Mouse (Mus musculus) forebrain, embryonic 10.5 days (tissue): Measurements from ENCODE around the gene Hs3st3a1. TPM values are rescaled to one million over a fixed set of nuclear protein-coding genes. Genes with fewer than 3 reads are reported as not detected.

Experiments
- DNase-seq: peaks from one replicate; pipeline ENCODE4 v3.0.0-alpha.2; 2017; ENCODE audit warnings: low spot score; ENCODE audit errors: extremely low spot score
- H3K27ac ChIP-seq: fragments of 300-500 bp; sonication (generic); 2 replicates; pipeline ENCODE4 v1.5.1; 2016; ENCODE audit warnings: mild to moderate bottlenecking
- H3K27me3 ChIP-seq: fragments of 300-500 bp; sonication (generic); 2 replicates; pipeline ENCODE4 v1.6.1; 2016; ENCODE audit warnings: mild to moderate bottlenecking; ENCODE audit not compliant: poor library complexity, severe bottlenecking
- H3K36me3 ChIP-seq: fragments of 300-500 bp; sonication (generic); replicated peaks from 2 replicates; pipeline ENCODE4 v1.6.1; 2016; ENCODE audit warnings: mild to moderate bottlenecking, moderate library complexity
- H3K4me1 ChIP-seq: fragments of 300-500 bp; sonication (generic); 2 replicates; pipeline ENCODE4 v1.6.1; 2016
- H3K4me3 ChIP-seq: fragments of 300-500 bp; sonication (generic); 2 replicates; pipeline ENCODE4 v1.5.1; 2016; ENCODE audit warnings: mild to moderate bottlenecking, moderate library complexity
- H3K9me3 ChIP-seq: fragments of 300-500 bp; sonication (generic); 2 replicates; pipeline ENCODE4 v1.6.1; 2016; ENCODE audit warnings: mild to moderate bottlenecking, moderate library complexity
- WGBS: fragments of 180-500 bp; shearing (Covaris S2); methylation state at CpG from one replicate; pipeline ENCODE4 v1.1.7; 2016; 5-methylcytosine and 5-hydroxymethylcytosine counted together
- polyA plus RNA-seq: library from polyadenylated mRNA; unstranded; fragments of >200 nt; fragmentation: Nextera tagmentation; extraction: Ambion mirVana; gene quantifications from 2 replicates; pipeline ENCODE4 v1.2.1, GENCODE M21; 2016

Gene Hs3st3a1
- polyA plus RNA-seq, 1 experiment from 2014 or later, result 0.72 TPM

- WGBS, result 90% methylated on average over 5 of the region's 5 CpGs
- H3K36me3 ChIP-seq, result no peaks in the 10 kb centered on the region
- H3K27ac ChIP-seq, result no peak overlapping the region
- H3K4me1 ChIP-seq, result peaks cover 12% of the 10 kb centered on the region
- no peaks in the 10 kb centered on the region for H3K9me3 ChIP-seq
- peaks cover 6% of the 10 kb centered on the region; the same call in 1 of the 2 replicates for H3K27me3 ChIP-seq
- no peak overlapping the region for H3K4me3 ChIP-seq
- no peak for DNase-seq
These were observed 65.5 kb downstream of the Hs3st3a1 start for GRCm38 (mm10) chr11:64500536-64501112.

GRCm38 (mm10) chr11:64503040-64503439, 67.9 kb downstream of the Hs3st3a1 start:
- DNase-seq, result no peak
- Histone ChIP-seq H3K4me3 (no peak overlapping the region), H3K27ac (no peak overlapping the region), H3K27me3 (no peaks in the 10 kb centered on the region), H3K36me3 (no peaks in the 10 kb centered on the region), H3K9me3 (no peaks in the 10 kb centered on the region), H3K4me1 (no peaks in the 10 kb centered on the region)
- 89% methylated on average over 3 of the region's 3 CpGs for WGBS

GRCm38 (mm10) chr11:64505924-64506323, 70.8 kb downstream of the Hs3st3a1 start:
- no peaks in the 10 kb centered on the region for H3K27me3 ChIP-seq
- H3K27ac ChIP-seq, result no peak overlapping the region
- 84% methylated on average over 1 of the region's 1 CpGs for WGBS
- no peak for DNase-seq
- H3K36me3 ChIP-seq, result no peaks in the 10 kb centered on the region
- no peak overlapping the region for H3K4me3 ChIP-seq
- H3K4me1 ChIP-seq, result no peaks in the 10 kb centered on the region
- no peaks in the 10 kb centered on the region for H3K9me3 ChIP-seq

GRCm38 (mm10) chr11:64507024-64507423, 71.9 kb downstream of the Hs3st3a1 start:
- H3K9me3 ChIP-seq, result no peaks in the 10 kb centered on the region
- no peak overlapping the region for H3K4me3 ChIP-seq
- no peak for DNase-seq
- H3K27ac ChIP-seq, result no peak overlapping the region
- whole genome bisulfite sequencing, result 91% methylated on average over 3 of the region's 3 CpGs
- H3K4me1 ChIP-seq, result no peaks in the 10 kb centered on the region
- H3K36me3 ChIP-seq, result no peaks in the 10 kb centered on the region
- H3K27me3 ChIP-seq, result no peaks in the 10 kb centered on the region

GRCm38 (mm10) chr11:64509106-64509505, 74.0 kb downstream of the Hs3st3a1 start:
- H3K36me3 ChIP-seq, result no peaks in the 10 kb centered on the region
- no peak for DNase-seq
- no peak overlapping the region for H3K27ac ChIP-seq
- WGBS, result 89% methylated on average over 2 of the region's 2 CpGs
- H3K4me3 ChIP-seq, result no peak overlapping the region
- no peaks in the 10 kb centered on the region for H3K4me1 ChIP-seq
- H3K27me3 ChIP-seq, result no peaks in the 10 kb centered on the region
- H3K9me3 ChIP-seq, result no peaks in the 10 kb centered on the region

GRCm38 (mm10) chr11:64512301-64512700, 77.2 kb downstream of the Hs3st3a1 start:
- Histone ChIP-seq H3K9me3 (no peaks in the 10 kb centered on the region), H3K36me3 (no peaks in the 10 kb centered on the region), H3K27me3 (no peaks in the 10 kb centered on the region), H3K4me1 (no peaks in the 10 kb centered on the region), H3K27ac (no peak overlapping the region), H3K4me3 (no peak overlapping the region)
- WGBS, result 83% methylated on average over 4 of the region's 4 CpGs
- no peak for DNase-seq

GRCm38 (mm10) chr11:64513419-64513818, 78.3 kb downstream of the Hs3st3a1 start:
- no peak overlapping the region for H3K27ac ChIP-seq
- no peak for DNase-seq
- no peak overlapping the region for H3K4me3 ChIP-seq
- H3K27me3 ChIP-seq, result peaks cover 8% of the 10 kb centered on the region
- WGBS, result 91% methylated on average over 5 of the region's 5 CpGs
- H3K36me3 ChIP-seq, result no peaks in the 10 kb centered on the region
- H3K9me3 ChIP-seq, result no peaks in the 10 kb centered on the region
- no peaks in the 10 kb centered on the region for H3K4me1 ChIP-seq

- Histone ChIP-seq H3K4me3 (no peak overlapping the region), H3K27ac (no peak overlapping the region), H3K27me3 (peaks cover 40% of the 10 kb centered on the region), H3K36me3 (no peaks in the 10 kb centered on the region), H3K4me1 (peaks cover 9% of the 10 kb centered on the region), H3K9me3 (no peaks in the 10 kb centered on the region)
- no peak for DNase-seq
- 90% methylated on average over 9 of the region's 9 CpGs for WGBS
These were observed 81.8 kb downstream of the Hs3st3a1 start for GRCm38 (mm10) chr11:64516712-64517589.

- WGBS, result 87% methylated on average over 6 of the region's 6 CpGs
- H3K4me1 ChIP-seq, result peaks cover 18% of the 10 kb centered on the region
These were observed 83.2 kb downstream of the Hs3st3a1 start for GRCm38 (mm10) chr11:64518146-64518841.

GRCm38 (mm10) chr11:64523993-64524570, 89.0 kb downstream of the Hs3st3a1 start:
- Histone ChIP-seq H3K27ac (no peak overlapping the region), H3K4me3 (no peak overlapping the region), H3K4me1 (peaks cover 18% of the 10 kb centered on the region), H3K36me3 (no peaks in the 10 kb centered on the region), H3K9me3 (no peaks in the 10 kb centered on the region), H3K27me3 (peaks cover 39% of the 10 kb centered on the region)
- 96% methylated on average over 8 of the region's 8 CpGs for WGBS
- DNase-seq, result no peak

More at GRCm38 (mm10) chr11:64518146-64518841, 83.2 kb downstream of the Hs3st3a1 start:
- H3K27ac ChIP-seq, result no peak overlapping the region
- H3K4me3 ChIP-seq, result no peak overlapping the region
- peaks cover 53% of the 10 kb centered on the region for H3K27me3 ChIP-seq
- H3K36me3 ChIP-seq, result no peaks in the 10 kb centered on the region
- no peak for DNase-seq
- no peaks in the 10 kb centered on the region for H3K9me3 ChIP-seq

- no peak overlapping the region for H3K4me3 ChIP-seq
- 91% methylated on average over 3 of the region's 3 CpGs for WGBS
- no peak overlapping the region for H3K27ac ChIP-seq
- H3K4me1 ChIP-seq, result peaks cover under 1% of the 10 kb centered on the region; the same call in 1 of the 2 replicates
- H3K36me3 ChIP-seq, result no peaks in the 10 kb centered on the region
- no peaks in the 10 kb centered on the region for H3K9me3 ChIP-seq
- no peaks in the 10 kb centered on the region for H3K27me3 ChIP-seq
- no peak for DNase-seq
These were observed 102.1 kb downstream of the Hs3st3a1 start for GRCm38 (mm10) chr11:64537230-64537629.

GRCm38 (mm10) chr11:64541866-64542265, 106.7 kb downstream of the Hs3st3a1 start:
- DNase-seq, result no peak
- H3K27ac ChIP-seq, result no peak overlapping the region
- H3K4me3 ChIP-seq, result no peak overlapping the region
- no peaks in the 10 kb centered on the region for H3K36me3 ChIP-seq
- H3K9me3 ChIP-seq, result no peaks in the 10 kb centered on the region
- no peaks in the 10 kb centered on the region; the same call in 1 of the 2 replicates for H3K27me3 ChIP-seq
- peaks cover 11% of the 10 kb centered on the region for H3K4me1 ChIP-seq
- 95% methylated on average over 9 of the region's 9 CpGs for WGBS
